Mouse (Mus musculus) embryo, embryonic 11.5 days (tissue): ENCODE measurements around the gene Bach2.

Source experiments
- DNase-seq: peaks from one replicate; pipeline ENCODE4 v3.0.0-alpha.2; 2012; ENCODE audit warnings: low read depth, low spot score

Bach2 gene

DNA sequence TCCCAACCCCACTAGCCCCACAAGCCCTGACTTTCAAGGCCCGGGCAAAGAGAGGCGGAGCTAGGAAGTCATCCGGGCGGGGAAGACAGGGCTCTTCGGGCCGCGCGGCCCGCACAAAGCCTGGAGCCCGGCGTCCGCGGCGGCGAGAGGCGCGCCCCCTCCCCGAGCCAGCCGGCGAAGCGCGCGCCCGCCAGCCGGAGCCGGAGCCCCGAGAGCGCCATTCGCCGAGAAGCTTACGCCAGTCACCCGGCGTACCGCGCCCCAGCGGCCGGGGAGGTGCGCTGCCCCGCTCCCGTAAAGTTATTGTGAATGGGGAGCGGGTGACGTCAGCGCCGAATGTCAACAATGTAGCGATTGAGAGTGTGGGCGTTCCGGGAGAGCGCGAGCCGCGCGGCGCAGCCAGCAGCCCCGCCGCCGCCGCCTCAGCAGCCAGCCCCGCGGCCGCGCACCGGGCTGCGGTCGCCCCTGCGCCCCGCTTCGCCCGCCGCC lies at the start of gene Bach2:
Bach2 (plus strand) TSS at position 439 of the 489 bp plus-strand sequence.
- peak; percentile 88 for DNase-seq

- DNase-seq = no peak
These were observed 49.1 kb upstream of the Bach2 start for GRCm38 (mm10) chr4:32189416-32190036.

- no peak for DNase-seq
These were observed 48.1 kb upstream of the Bach2 start for GRCm38 (mm10) chr4:32190506-32190905.

- no peak for DNase-seq
These were observed 42.4 kb upstream of the Bach2 start for GRCm38 (mm10) chr4:32195945-32196921.

GRCm38 (mm10) chr4:32198031-32198430 lies 40.6 kb upstream of the Bach2 start:
- no peak for DNase-seq

GRCm38 (mm10) chr4:32198589-32198988 lies 40.0 kb upstream of the Bach2 start:
- no peak for DNase-seq

- DNase-seq = no peak
These were observed 39.4 kb upstream of the Bach2 start for GRCm38 (mm10) chr4:32199156-32199555.

DNA sequence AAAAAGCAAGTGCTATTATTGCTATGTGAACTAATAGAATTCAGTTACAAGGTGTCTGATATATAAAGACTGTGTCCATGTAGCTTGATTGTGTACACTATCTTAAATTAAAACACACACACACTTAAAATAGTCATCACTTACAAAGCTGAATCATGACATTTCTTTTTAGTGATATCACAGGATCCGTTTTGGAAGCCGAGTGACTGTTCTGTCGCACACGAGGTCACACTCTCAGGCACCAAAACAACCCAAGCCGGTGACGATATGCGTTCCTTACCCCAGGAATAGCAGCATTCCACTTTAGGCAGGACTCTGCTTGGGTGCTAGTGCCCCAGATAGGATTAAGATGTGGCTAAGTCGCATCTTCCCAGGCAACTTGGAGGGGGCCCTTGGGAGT lies 37.5 kb upstream of the Bach2 start:
- no peak for DNase-seq

DNA sequence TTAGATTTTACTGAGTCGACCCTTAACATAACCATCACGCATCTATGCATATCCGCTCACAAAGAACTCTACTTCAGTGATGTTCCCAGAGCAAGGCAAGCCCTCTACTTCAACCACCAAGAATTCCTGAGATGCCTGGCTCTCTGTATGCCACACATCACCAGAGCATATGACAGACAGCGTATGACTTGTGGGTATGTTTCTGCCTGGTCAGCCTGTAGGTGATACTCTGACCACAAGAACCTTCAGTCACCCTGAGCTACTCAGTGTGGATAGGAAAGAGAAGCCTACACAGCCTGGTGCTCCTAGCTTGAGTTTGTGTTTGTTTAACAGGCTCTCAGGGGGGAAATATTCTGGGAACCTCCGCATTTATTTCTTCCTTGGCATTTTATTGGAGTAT lies 36.2 kb upstream of the Bach2 start:
- DNase-seq = no peak

DNA sequence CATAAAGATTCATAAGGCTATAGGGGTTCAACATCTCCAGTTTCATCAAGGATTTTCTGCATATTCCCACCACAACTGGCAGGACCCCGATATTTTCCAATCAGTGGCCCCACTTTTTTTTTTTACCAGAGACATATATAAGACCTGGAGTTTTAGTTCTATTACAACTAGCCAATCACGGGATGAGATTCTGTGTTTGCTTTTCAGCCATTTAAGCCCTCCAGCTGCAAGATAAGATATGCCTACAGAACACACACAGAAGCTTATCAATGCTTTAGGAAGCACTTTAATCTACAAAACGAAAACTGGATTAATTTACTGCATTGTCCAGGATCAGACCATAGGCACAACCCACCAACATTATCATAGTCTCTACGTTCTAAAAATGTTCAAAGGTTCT lies 33.8 kb upstream of the Bach2 start:
- no peak for DNase-seq

GRCm38 (mm10) chr4:32205825-32206224 lies 32.8 kb upstream of the Bach2 start:
- DNase-seq = no peak

DNA sequence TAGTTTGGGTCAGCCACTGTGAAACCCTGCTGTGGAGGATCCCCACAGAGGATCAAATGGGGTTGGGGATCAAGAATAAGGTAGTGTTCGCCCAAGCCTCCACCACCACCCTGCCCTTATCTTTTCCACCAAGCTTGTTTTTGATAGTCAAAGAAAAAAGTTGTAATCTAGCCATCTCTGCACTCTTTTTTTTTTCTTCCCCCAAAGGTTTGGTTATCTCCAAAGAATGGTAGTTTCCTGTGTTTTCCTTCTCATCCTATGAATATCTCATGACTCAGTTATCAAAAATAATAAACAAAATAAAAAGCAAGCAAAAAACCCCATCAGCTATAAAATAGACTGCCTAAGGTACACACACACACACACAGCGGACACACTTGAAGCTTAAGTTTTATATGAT lies 28.6 kb upstream of the Bach2 start:
- no peak for DNase-seq

GRCm38 (mm10) chr4:32210424-32211184 lies 28.0 kb upstream of the Bach2 start:
- DNase-seq = no peak

GRCm38 (mm10) chr4:32212593-32212992 lies 26.0 kb upstream of the Bach2 start:
- no peak for DNase-seq

GRCm38 (mm10) chr4:32216466-32216865 lies 22.1 kb upstream of the Bach2 start:
- no peak for DNase-seq

DNA sequence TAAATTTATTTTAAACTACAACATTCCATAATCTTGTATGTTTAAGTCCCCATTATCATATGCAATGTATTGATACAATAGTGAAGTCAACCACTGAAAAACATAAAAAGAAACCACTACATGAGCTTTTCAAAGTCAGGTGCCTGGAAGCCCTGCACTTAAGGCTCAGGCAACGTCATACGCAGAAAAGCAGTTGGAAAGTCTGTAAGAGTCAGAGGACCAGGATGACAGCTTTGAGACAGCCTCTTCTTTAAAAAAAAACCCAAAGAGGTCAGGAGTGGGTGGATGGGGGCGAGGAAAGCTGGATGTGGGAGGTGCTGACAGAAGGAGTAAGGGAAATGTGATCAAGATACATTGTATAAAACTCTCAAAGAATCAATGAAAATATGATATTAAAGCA lies 21.6 kb upstream of the Bach2 start:
- no peak for DNase-seq

DNA sequence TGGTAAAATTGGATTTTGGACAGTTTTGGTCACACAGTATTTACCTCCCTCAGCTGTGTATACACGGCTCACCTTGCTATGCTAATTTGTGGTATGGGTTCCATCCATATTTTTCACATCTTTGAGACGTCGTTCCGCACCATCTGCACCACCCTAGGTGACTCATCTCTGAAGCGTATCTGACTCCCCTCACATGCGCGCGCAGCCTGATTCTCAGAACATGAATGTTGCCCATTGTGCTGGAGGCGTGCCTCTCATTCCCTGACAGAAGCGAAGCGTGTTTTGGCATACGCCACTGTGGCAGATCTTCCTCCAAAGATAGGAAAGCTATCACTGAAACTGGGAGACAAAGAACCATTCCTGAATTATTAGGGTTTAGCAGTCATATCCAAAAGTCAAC lies 21.0 kb upstream of the Bach2 start:
- DNase-seq = no peak

DNA sequence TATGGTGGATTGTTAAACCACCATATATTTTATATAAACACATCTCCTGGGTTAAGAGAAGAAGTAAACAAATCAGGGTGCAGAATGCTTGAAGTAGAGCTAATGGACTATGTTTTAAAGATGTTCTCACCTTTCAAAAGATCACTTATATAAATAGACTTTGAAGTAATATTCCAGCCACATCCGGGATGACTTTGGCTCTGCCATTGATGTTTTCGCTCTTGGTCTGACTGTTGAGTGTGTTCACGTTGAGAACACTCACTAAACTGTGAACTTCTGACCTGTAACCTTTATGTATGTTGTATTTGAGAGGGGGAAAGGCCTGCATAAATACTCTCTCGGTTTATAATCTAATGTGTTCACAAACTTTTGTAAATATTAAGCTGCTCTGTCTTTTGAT lies 20.2 kb upstream of the Bach2 start:
- DNase-seq = no peak

DNA sequence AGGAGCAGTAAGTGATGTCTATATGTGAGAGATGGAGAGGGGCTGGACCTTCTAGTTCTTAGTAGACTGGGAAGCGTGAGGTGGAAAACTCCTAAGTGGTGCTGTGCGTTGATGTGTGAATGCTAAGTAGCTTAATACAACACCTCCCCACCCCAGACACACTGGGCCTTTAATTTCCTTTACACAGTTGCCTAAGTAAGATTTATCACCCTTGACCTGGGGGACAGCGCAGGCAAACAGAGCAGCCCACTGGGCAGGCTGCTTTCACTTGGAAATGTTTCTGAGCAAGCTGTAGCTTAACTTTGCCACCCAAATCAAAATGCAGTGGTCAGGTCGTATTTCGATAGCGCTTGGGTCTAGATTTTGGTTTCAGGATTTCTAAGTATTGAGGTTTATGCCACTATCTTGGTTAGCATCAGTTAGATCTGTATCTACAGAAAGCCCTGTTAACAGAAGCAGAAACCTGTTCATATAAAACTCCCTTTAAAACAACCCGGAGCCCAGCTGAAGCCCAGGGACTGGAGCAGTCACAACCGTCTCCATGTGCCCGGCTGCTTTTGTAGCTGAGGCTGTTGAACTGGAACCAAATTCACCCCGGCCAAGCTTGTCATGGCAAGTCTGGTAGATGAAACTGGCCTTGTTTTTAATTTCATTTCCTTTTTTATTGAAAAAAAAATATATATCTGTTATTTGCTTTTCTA lies 19.0 kb upstream of the Bach2 start:
- DNase-seq = no peak

GRCm38 (mm10) chr4:32220129-32220491 lies 18.5 kb upstream of the Bach2 start:
- no peak for DNase-seq

GRCm38 (mm10) chr4:32220961-32221360 lies 17.6 kb upstream of the Bach2 start:
- DNase-seq = no peak

- DNase-seq = no peak
These were observed 15.0 kb upstream of the Bach2 start for GRCm38 (mm10) chr4:32223563-32223962.
